Mouse (Mus musculus) liver, embryonic 16.5 days (tissue): ENCODE measurements at regions not wholly inside any gene's neighbourhood (a gene's known extent, or its start where the extent isn't known, plus 50 kb on each side); places are given as distances from the start of the nearest gene placed in this dataset.
"Not testable (repeated sequence)": the region's sequence is repeated elsewhere in the genome, so short reads cannot be mapped to it uniquely, and the experiment has no call there.

Experiments used
- ATAC-seq: fragments of 200-750 bp; cut with Nextera tagmentation; 2 replicates; pipeline ENCODE4 v1.8.0; 2017; ENCODE audit warnings: low read depth, mild to moderate bottlenecking, moderate number of reproducible peaks, moderate library complexity
- H3K27ac ChIP-seq: fragments of 300-500 bp; sonication (generic); 2 replicates; pipeline ENCODE4 v1.5.1; 2014; ENCODE audit warnings: mild to moderate bottlenecking, low read length
- H3K27me3 ChIP-seq: fragments of 300-500 bp; sonication (generic); 2 replicates; pipeline ENCODE4 v1.6.1; 2014; ENCODE audit warnings: low read depth, low read length, mixed read lengths; ENCODE audit not compliant: control insufficient read depth, insufficient read depth
- H3K36me3 ChIP-seq: fragments of 300-500 bp; sonication (generic); 2 replicates; pipeline ENCODE4 v1.6.1; 2014; ENCODE audit warnings: mild to moderate bottlenecking; ENCODE audit not compliant: control insufficient read depth, insufficient read depth
- H3K4me1 ChIP-seq: fragments of 300-500 bp; sonication (generic); 2 replicates; pipeline ENCODE4 v1.6.1; 2014; ENCODE audit warnings: low read depth, low read length, mixed read lengths; ENCODE audit not compliant: control insufficient read depth
- H3K4me2 ChIP-seq: fragments of 300-500 bp; sonication (generic); 2 replicates; pipeline ENCODE4 v1.6.1; 2014; ENCODE audit warnings: low read depth, low read length, mixed read lengths
- H3K4me3 ChIP-seq: fragments of 300-500 bp; sonication (generic); 2 replicates; pipeline ENCODE4 v1.5.1; 2014; ENCODE audit warnings: low read depth, mild to moderate bottlenecking, low read length
- H3K9ac ChIP-seq: fragments of 300-500 bp; sonication (generic); 2 replicates; pipeline ENCODE4 v1.6.1; 2014; ENCODE audit warnings: low read depth, low read length
- H3K9me3 ChIP-seq: fragments of 300-500 bp; sonication (generic); replicated peaks from 2 replicates; pipeline ENCODE4 v1.6.1; 2016; ENCODE audit warnings: low read length; ENCODE audit not compliant: control insufficient read depth
- WGBS: fragments of 180-500 bp; shearing (Covaris S2); extraction: QIAGEN DNeasy Blood & Tissue Kit; methylation state at CpG from one replicate; pipeline ENCODE4 v1.1.7; 2014; ENCODE audit not compliant: insufficient replicate concordance; 5-methylcytosine and 5-hydroxymethylcytosine counted together

GRCm38 (mm10) chr8:35087070-35087469 is 678.5 kb upstream of the Gm19410 start:
- Histone ChIP-seq H3K36me3 (no peaks in the 10 kb centered on the region), H3K4me2 (no peak overlapping the region), H3K9ac (no peak overlapping the region), H3K4me3 (no peak overlapping the region), H3K27me3 (no peaks in the 10 kb centered on the region), H3K27ac (no peak overlapping the region), H3K4me1 (no peaks in the 10 kb centered on the region), H3K9me3 (no peaks in the 10 kb centered on the region)
- WGBS = 73% methylated on average over 2 of the region's 2 CpGs
- ATAC-seq = no peak

- Histone ChIP-seq H3K4me1 (no peaks in the 10 kb centered on the region), H3K9me3 (no peaks in the 10 kb centered on the region), H3K27ac (no peak overlapping the region), H3K4me2 (no peak overlapping the region), H3K4me3 (no peak overlapping the region), H3K27me3 (no peaks in the 10 kb centered on the region), H3K9ac (no peak overlapping the region), H3K36me3 (no peaks in the 10 kb centered on the region)
- ATAC-seq = no peak
- WGBS = 60% methylated on average over 18 of the region's 18 CpGs
Observed at GRCm38 (mm10) chr8:35088380-35089244, 677.0 kb upstream of the Gm19410 start.

- no peak overlapping the region for H3K27ac ChIP-seq
- H3K4me1 ChIP-seq = no peaks in the 10 kb centered on the region
- no peak overlapping the region for H3K4me3 ChIP-seq
- H3K36me3 ChIP-seq = no peaks in the 10 kb centered on the region
- WGBS = 73% methylated on average over 8 of the region's 8 CpGs
- no peaks in the 10 kb centered on the region for H3K27me3 ChIP-seq
- H3K4me2 ChIP-seq = no peak overlapping the region
- H3K9ac ChIP-seq = no peak overlapping the region
- ATAC-seq = no peak
- no peaks in the 10 kb centered on the region for H3K9me3 ChIP-seq
Observed at GRCm38 (mm10) chr8:35089519-35089918, 676.1 kb upstream of the Gm19410 start.

- H3K4me1 ChIP-seq = no peaks in the 10 kb centered on the region
- H3K27ac ChIP-seq = no peak overlapping the region
- no peaks in the 10 kb centered on the region for H3K9me3 ChIP-seq
- 62% methylated on average over 5 of the region's 5 CpGs for WGBS
- no peak overlapping the region for H3K4me2 ChIP-seq
- no peaks in the 10 kb centered on the region for H3K36me3 ChIP-seq
- no peak overlapping the region for H3K9ac ChIP-seq
- H3K4me3 ChIP-seq = no peak overlapping the region
- ATAC-seq = no peak
- H3K27me3 ChIP-seq = no peaks in the 10 kb centered on the region
Observed at GRCm38 (mm10) chr8:35101701-35102100, 663.9 kb upstream of the Gm19410 start.

GRCm38 (mm10) chr8:35102102-35102501 is 663.5 kb upstream of the Gm19410 start:
- H3K4me1 ChIP-seq, ATAC-seq, H3K9me3 ChIP-seq, H3K36me3 ChIP-seq, H3K4me3 ChIP-seq, H3K27me3 ChIP-seq, H3K9ac ChIP-seq, H3K4me2 ChIP-seq, H3K27ac ChIP-seq: not testable (repeated sequence)
- 54% methylated on average over 3 of the region's 3 CpGs for WGBS

GRCm38 (mm10) chr8:35104465-35104876 is 661.1 kb upstream of the Gm19410 start:
- not testable (repeated sequence) for H3K27ac ChIP-seq, H3K9ac ChIP-seq, H3K4me3 ChIP-seq, ATAC-seq, H3K27me3 ChIP-seq, H3K4me2 ChIP-seq, H3K9me3 ChIP-seq, H3K4me1 ChIP-seq, H3K36me3 ChIP-seq

- Histone ChIP-seq H3K36me3 (no peaks in the 10 kb centered on the region), H3K4me1 (no peaks in the 10 kb centered on the region), H3K4me3 (no peak overlapping the region), H3K27ac (no peak overlapping the region), H3K4me2 (peak overlapping the region; percentile 20; the same call in 1 of the 2 replicates), H3K9ac (no peak overlapping the region), H3K9me3 (no peaks in the 10 kb centered on the region), H3K27me3 (no peaks in the 10 kb centered on the region)
- WGBS = 38% methylated on average over 27 of the region's 27 CpGs
- ATAC-seq = no peak
Observed at GRCm38 (mm10) chr8:35109506-35110217, 655.9 kb upstream of the Gm19410 start.

DNA sequence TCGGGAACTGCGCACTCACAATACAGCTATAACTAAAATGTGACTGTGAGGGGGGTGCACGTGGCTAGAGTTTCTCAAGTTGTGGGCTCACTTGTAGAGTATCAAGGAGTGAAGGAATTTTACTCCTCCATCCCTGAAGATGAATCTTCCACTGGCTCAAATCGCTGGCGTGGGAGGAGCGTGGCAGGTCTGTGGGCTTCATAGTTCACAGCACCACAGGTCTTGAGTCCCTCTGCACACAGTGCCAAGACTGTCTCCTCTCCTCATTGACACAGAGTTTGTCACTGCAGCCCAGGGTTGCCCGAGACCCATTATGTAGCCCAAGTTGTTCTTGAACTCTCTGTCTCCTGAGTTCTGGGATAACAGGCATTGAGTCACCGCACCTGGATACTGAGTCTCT is 655.3 kb upstream of the Gm19410 start:
- WGBS = 73% methylated on average over 8 of the region's 8 CpGs
- Histone ChIP-seq H3K9me3 (no peaks in the 10 kb centered on the region), H3K27ac (no peak overlapping the region), H3K36me3 (no peaks in the 10 kb centered on the region), H3K4me2 (no peak overlapping the region), H3K9ac (no peak overlapping the region), H3K27me3 (no peaks in the 10 kb centered on the region), H3K4me1 (no peaks in the 10 kb centered on the region), H3K4me3 (no peak overlapping the region)
- ATAC-seq = no peak

DNA sequence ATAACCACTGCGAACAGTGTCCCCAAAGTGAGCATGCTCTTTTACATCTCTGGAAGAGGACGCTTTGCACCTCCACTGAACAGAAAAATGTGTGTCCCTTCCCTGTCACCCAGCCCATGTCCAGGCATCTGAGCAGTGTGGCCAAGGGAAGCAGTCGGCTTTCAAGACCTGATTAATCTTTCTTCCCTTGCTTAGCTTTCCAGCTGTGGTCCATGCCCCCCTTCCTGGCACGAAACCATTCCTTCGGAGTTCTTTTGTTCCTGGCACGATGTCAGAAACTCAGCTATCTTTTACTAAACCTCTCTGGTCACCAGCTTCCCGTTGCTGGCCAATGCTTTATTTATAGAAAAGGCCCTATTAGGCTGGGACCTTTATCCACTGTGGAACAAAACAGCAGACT is 654.5 kb upstream of the Gm19410 start:
- no peak overlapping the region for H3K27ac ChIP-seq
- no peaks in the 10 kb centered on the region for H3K27me3 ChIP-seq
- WGBS = 48% methylated on average over 7 of the region's 7 CpGs
- no peak overlapping the region for H3K9ac ChIP-seq
- H3K9me3 ChIP-seq = no peaks in the 10 kb centered on the region
- H3K4me3 ChIP-seq = no peak overlapping the region
- H3K36me3 ChIP-seq = no peaks in the 10 kb centered on the region
- ATAC-seq = no peak
- H3K4me1 ChIP-seq = no peaks in the 10 kb centered on the region
- H3K4me2 ChIP-seq = no peak overlapping the region
